Mouse (Mus musculus): ENCODE results near the gene Olfr65.

DNA sequence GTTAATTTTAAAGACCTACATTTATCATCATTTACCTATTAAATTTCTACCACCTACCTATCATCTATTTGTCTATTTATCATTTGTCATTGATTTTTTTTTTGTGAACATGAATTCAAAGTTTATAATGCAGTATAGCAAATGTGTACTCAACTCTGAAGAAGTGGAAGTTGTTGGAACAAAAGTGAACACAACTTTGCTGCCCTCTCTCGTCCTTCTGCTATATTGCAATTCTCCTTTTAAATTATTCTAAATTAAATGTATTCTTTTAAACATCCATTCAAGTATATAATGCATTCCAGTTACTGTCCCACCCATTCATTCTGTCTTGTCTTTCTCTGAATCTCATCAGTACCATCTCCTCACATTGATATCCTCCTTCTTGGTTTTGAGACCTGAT, 30.2 kb upstream of the Olfr65 start:
- TF ChIP-seq POLR2A (IDR thresholded peaks at IDR 0.05; ENCODE audit: insufficient read depth, low read depth, low read length) (no peak), EP300 (IDR thresholded peaks at IDR 0.05; ENCODE audit: insufficient read depth, low read depth, low read length) (no peak)

All from heart, adult 2 months (tissue).